8 mouse cellular contexts compared by ENCODE assay signal in genomic region chr6:134614723-134615648, GRCm38 (mm10). TPM values are rescaled to one million over a fixed set of nuclear protein-coding genes. Genes with fewer than 3 reads are reported as not detected.
DNase-seq lines count a peak whose midpoint lies in the region; ATAC-seq and TF ChIP-seq lines count a peak whose summit lies in the region.

No protein-coding gene starts in this region.

- no peaks in the 10 kb centered on the region; the same call in 1 of the 2 replicates for H3K36me3 ChIP-seq in E14TG2a.4 (ENCODE audit: insufficient read depth, low read length)
- H3K36me3 ChIP-seq in forebrain, embryonic 11.5 days (ENCODE audit: control insufficient read depth, insufficient read depth, low read length) = no peaks in the 10 kb centered on the region
- H3K36me3 ChIP-seq in heart, embryonic 16.5 days (ENCODE audit: control insufficient read depth, insufficient read depth) = peaks cover 3% of the 10 kb centered on the region; the same call in 1 of the 2 replicates
- H3K36me3 ChIP-seq in liver, embryonic 14.5 days (replicated peaks; ENCODE audit: control insufficient read depth, insufficient read depth, low read depth) = no peaks in the 10 kb centered on the region
- H3K36me3 ChIP-seq in stomach, embryonic 15.5 days = no peaks in the 10 kb centered on the region

- 30% methylated on average over 16 of the region's 16 CpGs for WGBS in forebrain, embryonic 11.5 days
- WGBS in heart, embryonic 16.5 days = 6% methylated on average over 16 of the region's 16 CpGs
- WGBS in liver, embryonic 14.5 days (ENCODE audit: insufficient replicate concordance) = 11% methylated on average over 16 of the region's 16 CpGs
- 4% methylated on average over 16 of the region's 16 CpGs for WGBS in stomach, embryonic 15.5 days

- peak; percentile 82 for TF ChIP-seq CTCF in E14TG2a.4 (conservative IDR thresholded peaks at IDR 0.05; ENCODE audit: low read length)
- peak; percentile 98 for TF ChIP-seq CTCF in liver, embryonic 14.5 days (IDR thresholded peaks at IDR 0.05; ENCODE audit: low read depth)

- H3K27ac ChIP-seq in forebrain, embryonic 11.5 days (ENCODE audit: low read depth, low read length) = no peak overlapping the region
- H3K27ac ChIP-seq in heart, embryonic 16.5 days (ENCODE audit: low read length) = peak overlapping the region; percentile 71
- H3K27ac ChIP-seq in liver, embryonic 14.5 days = no peak overlapping the region
- H3K27ac ChIP-seq in stomach, embryonic 15.5 days = peak overlapping the region; percentile 62; the same call in 1 of the 2 replicates

- peak; percentile 69 for ATAC-seq in forebrain, embryonic 11.5 days (replicated peaks; ENCODE audit: low FRiP score)
- ATAC-seq in heart, embryonic 16.5 days (replicated peaks; ENCODE audit: extremely low read depth, insufficient read depth, low FRiP score) = peak; percentile 87
- peak; percentile 82 for ATAC-seq in liver, embryonic 14.5 days (ENCODE audit: insufficient read depth)
- peak; percentile 79 for ATAC-seq in stomach, embryonic 15.5 days (ENCODE audit: insufficient read depth, low FRiP score, low read depth)

- DNase-seq in c-Kit-positive CD71-positive TER-119-positive erythroid progenitor cells, embryonic 14.5 days (ENCODE audit: low spot score) = peak; percentile 74
- peak; percentile 89 for DNase-seq in forebrain, embryonic 11.5 days (ENCODE audit: low spot score)
- DNase-seq in kidney, postnatal 25 days = peak; percentile 88 to 91
- DNase-seq in liver, embryonic 14.5 days (ENCODE audit: low read depth in 3 of 3, low spot score in 3 of 3) = peak; percentile 62 to 76 (median 66)
- DNase-seq in neural tube, embryonic 10.5 days (ENCODE audit: extremely low spot score, low spot score) = peak; percentile 81

- no peak overlapping the region for H3K4me2 ChIP-seq in forebrain, embryonic 11.5 days (ENCODE audit: low read depth, low read length, severe bottlenecking)
- peak overlapping the region; percentile 68 for H3K4me2 ChIP-seq in heart, embryonic 16.5 days (ENCODE audit: low read depth, low read length)
- peak overlapping the region; percentile 70 for H3K4me2 ChIP-seq in liver, embryonic 14.5 days (ENCODE audit: low read depth)
- peak overlapping the region; percentile 35 for H3K4me2 ChIP-seq in stomach, embryonic 15.5 days

- TF ChIP-seq EP300 in liver, embryonic 14.5 days (IDR thresholded peaks at IDR 0.05; ENCODE audit: low read depth) = no peak

- H3K27me3 ChIP-seq in E14TG2a.4 (ENCODE audit: insufficient read depth, low read length) = no peaks in the 10 kb centered on the region
- H3K27me3 ChIP-seq in forebrain, embryonic 11.5 days (ENCODE audit: control insufficient read depth, insufficient read depth, low read length) = no peaks in the 10 kb centered on the region
- no peaks in the 10 kb centered on the region for H3K27me3 ChIP-seq in heart, embryonic 16.5 days (ENCODE audit: control insufficient read depth, insufficient read depth, low read length)
- H3K27me3 ChIP-seq in liver, embryonic 14.5 days (ENCODE audit: control insufficient read depth, insufficient read depth, low read length) = no peaks in the 10 kb centered on the region
- no peaks in the 10 kb centered on the region for H3K27me3 ChIP-seq in stomach, embryonic 15.5 days (replicated peaks)

- H3K4me3 ChIP-seq in E14TG2a.4 (replicated peaks; ENCODE audit: low read length) = no peak overlapping the region
- no peak overlapping the region for H3K4me3 ChIP-seq in forebrain, embryonic 11.5 days (ENCODE audit: low read depth, low read length)
- peak overlapping the region; percentile 40 for H3K4me3 ChIP-seq in heart, embryonic 16.5 days (ENCODE audit: low read length)
- H3K4me3 ChIP-seq in liver, embryonic 14.5 days (ENCODE audit: insufficient read depth in 1 of 2, low read depth in 2 of 2, low read length in 2 of 2) = peak overlapping the region in 1 of 2 experiments; percentile 36; a peak in 3 of 4 replicates
- peak overlapping the region; percentile 10; the same call in 1 of the 2 replicates for H3K4me3 ChIP-seq in stomach, embryonic 15.5 days (replicated peaks)

- H3K9me3 ChIP-seq in E14TG2a.4 (ENCODE audit: low read length) = no peaks in the 10 kb centered on the region
- H3K9me3 ChIP-seq in forebrain, embryonic 11.5 days (ENCODE audit: control insufficient read depth, low read length) = no peaks in the 10 kb centered on the region
- no peaks in the 10 kb centered on the region for H3K9me3 ChIP-seq in heart, embryonic 16.5 days (replicated peaks; ENCODE audit: control insufficient read depth, low read length)
- H3K9me3 ChIP-seq in liver, embryonic 14.5 days (ENCODE audit: control insufficient read depth, low read length) = no peaks in the 10 kb centered on the region
- H3K9me3 ChIP-seq in stomach, embryonic 15.5 days = no peaks in the 10 kb centered on the region

- H3K9ac ChIP-seq in forebrain, embryonic 11.5 days (ENCODE audit: low read length) = no peak overlapping the region
- no peak overlapping the region for H3K9ac ChIP-seq in heart, embryonic 16.5 days (ENCODE audit: low read length)
- no peak overlapping the region for H3K9ac ChIP-seq in liver, embryonic 14.5 days (replicated peaks)
- no peak overlapping the region for H3K9ac ChIP-seq in stomach, embryonic 15.5 days

- peaks cover 43% of the 10 kb centered on the region for H3K4me1 ChIP-seq in E14TG2a.4 (replicated peaks; ENCODE audit: low read depth, low read length)
- H3K4me1 ChIP-seq in forebrain, embryonic 11.5 days (replicated peaks; ENCODE audit: control insufficient read depth, insufficient read depth, low read length) = no peaks in the 10 kb centered on the region
- H3K4me1 ChIP-seq in heart, embryonic 16.5 days (ENCODE audit: control insufficient read depth, insufficient read depth, low read length) = peaks cover 17% of the 10 kb centered on the region
- peaks cover 0 to 8% of the 10 kb centered on the region in 2 experiments; a peak in 3 of 4 replicates for H3K4me1 ChIP-seq in liver, embryonic 14.5 days (replicated peaks; ENCODE audit: control insufficient read depth in 2 of 2, insufficient read depth in 2 of 2, low read length in 1 of 2)
- H3K4me1 ChIP-seq in stomach, embryonic 15.5 days = 0 out of 2 replicates have a peak, but pooled peaks cover 8% of the 10 kb centered on the region

RNA-seq across cellular contexts. Expression of gene Mansc1, which starts 17.3 kb away (rescaled TPM):
- polyA plus RNA-seq in forebrain, embryonic 11.5 days (2014; fragmentation: Nextera tagmentation; extraction: Ambion mirVana) = 0.53 and 1.2 TPM in 2 replicates
- 5.8 and 8.0 TPM in 2 replicates for polyA plus RNA-seq in heart, embryonic 16.5 days (2015; fragmentation: Nextera tagmentation; extraction: Ambion mirVana)
- 0.55 and 0.56 TPM in 2 replicates for polyA plus RNA-seq in liver, embryonic 14.5 days (2012; rRNA removed)
- 0.52 and 0.64 TPM in 2 replicates for polyA plus RNA-seq in liver, embryonic 14.5 days (2014; fragmentation: Nextera tagmentation; extraction: Ambion mirVana)
- 8.2 and 10.1 TPM in 2 replicates for polyA plus RNA-seq in stomach, embryonic 15.5 days (2015; fragmentation: Nextera tagmentation; extraction: Ambion mirVana)

RNA-seq across cellular contexts. Expression of gene Borcs5, which starts 24.3 kb away (rescaled TPM):
- 27.0 and 29.7 TPM in 2 replicates for polyA plus RNA-seq in forebrain, embryonic 11.5 days (2014; fragmentation: Nextera tagmentation; extraction: Ambion mirVana)
- polyA plus RNA-seq in heart, embryonic 16.5 days (2015; fragmentation: Nextera tagmentation; extraction: Ambion mirVana) = 16.9 and 17.5 TPM in 2 replicates
- polyA plus RNA-seq in liver, embryonic 14.5 days (2012; rRNA removed) = 4.5 and 4.7 TPM in 2 replicates
- polyA plus RNA-seq in liver, embryonic 14.5 days (2014; fragmentation: Nextera tagmentation; extraction: Ambion mirVana) = 8.0 and 9.3 TPM in 2 replicates
- 18.6 and 20.3 TPM in 2 replicates for polyA plus RNA-seq in stomach, embryonic 15.5 days (2015; fragmentation: Nextera tagmentation; extraction: Ambion mirVana)

RNA-seq across cellular contexts. Expression of gene Lrp6, which starts 48.2 kb away (rescaled TPM):
- 32.5 and 32.9 TPM in 2 replicates for polyA plus RNA-seq in forebrain, embryonic 11.5 days (2014; fragmentation: Nextera tagmentation; extraction: Ambion mirVana)
- polyA plus RNA-seq in heart, embryonic 16.5 days (2015; fragmentation: Nextera tagmentation; extraction: Ambion mirVana) = 19.6 and 21.1 TPM in 2 replicates
- 3.9 and 6.2 TPM in 2 replicates for polyA plus RNA-seq in liver, embryonic 14.5 days (2012; rRNA removed)
- 6.9 and 8.5 TPM in 2 replicates for polyA plus RNA-seq in liver, embryonic 14.5 days (2014; fragmentation: Nextera tagmentation; extraction: Ambion mirVana)
- polyA plus RNA-seq in stomach, embryonic 15.5 days (2015; fragmentation: Nextera tagmentation; extraction: Ambion mirVana) = 23.6 and 26.5 TPM in 2 replicates

Comparison
In these comparisons a context has a peak if more than half of its experiments do, and no peak if none do; other contexts are left out.
1. H3K4me3 ChIP-seq: peak in heart, embryonic 16.5 days (single experiment) and stomach, embryonic 15.5 days (single experiment); none in E14TG2a.4 (single experiment) and forebrain, embryonic 11.5 days (single experiment).
2. H3K27ac ChIP-seq: peak in heart, embryonic 16.5 days (single experiment) and stomach, embryonic 15.5 days (single experiment); none in forebrain, embryonic 11.5 days (single experiment) and liver, embryonic 14.5 days (single experiment).
3. Peak in every context shown above with its lines, with median percentiles within 50 percentile points of each other: DNase-seq and ATAC-seq.